Mouse (Mus musculus) stomach, embryonic 14.5 days (tissue): ENCODE data around the gene Rab25. TPM values are rescaled to one million over a fixed set of nuclear protein-coding genes. Genes with fewer than 3 reads are reported as not detected.
A peak's percentile ranks its signal among the peaks of the same experiment; 100 is the strongest.

Experiments used
- ATAC-seq: fragments of 200-750 bp; cut with Nextera tagmentation; 2 replicates; pipeline ENCODE4 v1.8.0; 2017; ENCODE audit warnings: low read depth, moderate TSS enrichment; ENCODE audit not compliant: insufficient number of reproducible peaks, insufficient read depth, low FRiP score
- H3K27ac ChIP-seq: fragments of 300-500 bp; sonication (generic); 2 replicates; pipeline ENCODE4 v1.5.1; 2014; ENCODE audit warnings: mild to moderate bottlenecking, low read length, moderate library complexity, mixed read lengths
- H3K27me3 ChIP-seq: fragments of 300-500 bp; sonication (generic); 2 replicates; pipeline ENCODE4 v1.6.1; 2014; ENCODE audit warnings: low read length, control low read depth, mixed read lengths; ENCODE audit not compliant: control insufficient read depth, insufficient read depth
- H3K36me3 ChIP-seq: fragments of 300-500 bp; sonication (generic); 2 replicates; pipeline ENCODE4 v1.6.1; 2014; ENCODE audit warnings: mild to moderate bottlenecking, control low read depth, low read length, moderate library complexity, mixed read lengths; ENCODE audit not compliant: control insufficient read depth, insufficient read depth
- H3K4me1 ChIP-seq: fragments of 300-500 bp; sonication (generic); 2 replicates; pipeline ENCODE4 v1.6.1; 2014; ENCODE audit warnings: low read length, control low read depth, mixed read lengths; ENCODE audit not compliant: control insufficient read depth, insufficient read depth
- H3K4me2 ChIP-seq: fragments of 300-500 bp; sonication (generic); replicated peaks from 2 replicates; pipeline ENCODE4 v1.6.1; 2014; ENCODE audit warnings: low read depth, low read length, control low read depth
- H3K4me3 ChIP-seq: fragments of 300-500 bp; sonication (generic); 2 replicates; pipeline ENCODE4 v1.5.1; 2014; ENCODE audit warnings: low read depth, low read length, control low read depth
- H3K9ac ChIP-seq: fragments of 300-500 bp; sonication (generic); replicated peaks from 2 replicates; pipeline ENCODE4 v1.6.1; 2014; ENCODE audit warnings: low read depth, mild to moderate bottlenecking, control low read depth, low read length, moderate library complexity, mixed read lengths
- H3K9me3 ChIP-seq: fragments of 300-500 bp; sonication (generic); 2 replicates; pipeline ENCODE4 v1.6.1; 2016; ENCODE audit warnings: low read depth, low read length, control low read depth; ENCODE audit not compliant: control insufficient read depth
- WGBS: fragments of 180-500 bp; shearing (Covaris S2); extraction: QIAGEN DNeasy Blood & Tissue Kit; methylation state at CpG from one replicate; pipeline ENCODE4 v1.1.7; 2014; 5-methylcytosine and 5-hydroxymethylcytosine counted together
- polyA plus RNA-seq: library from polyadenylated mRNA; unstranded; fragments of >200 nt; fragmentation: Nextera tagmentation; extraction: Ambion mirVana; gene quantifications from 2 replicates; pipeline ENCODE4 v1.2.1, GENCODE M21; 2014

The Rab25 gene
- polyA plus RNA-seq, 1 experiment from 2014 or later, result 57.0 TPM

GRCm38 (mm10) chr3:88541622-88542401 lies 6.3 kb downstream of the Rab25 start:
- H3K27me3 ChIP-seq, result no peaks in the 10 kb centered on the region
- no peak overlapping the region for H3K9ac ChIP-seq
- no peak for ATAC-seq
- no peak overlapping the region for H3K4me2 ChIP-seq
- peaks cover 28% of the 10 kb centered on the region for H3K36me3 ChIP-seq
- H3K4me3 ChIP-seq, result no peak overlapping the region
- H3K4me1 ChIP-seq, result peaks cover 29% of the 10 kb centered on the region
- no peak overlapping the region for H3K27ac ChIP-seq
- WGBS, result 63% methylated on average over 7 of the region's 7 CpGs
- H3K9me3 ChIP-seq, result no peaks in the 10 kb centered on the region

- Histone ChIP-seq H3K4me3 (no peak overlapping the region), H3K9me3 (no peaks in the 10 kb centered on the region), H3K27me3 (no peaks in the 10 kb centered on the region), H3K36me3 (peaks cover 39% of the 10 kb centered on the region), H3K4me1 (peaks cover 44% of the 10 kb centered on the region), H3K4me2 (no peak overlapping the region), H3K9ac (no peak overlapping the region), H3K27ac (no peak overlapping the region)
- WGBS, result 69% methylated on average over 5 of the region's 5 CpGs
- no peak for ATAC-seq
Measured at GRCm38 (mm10) chr3:88540085-88540484, 8.0 kb downstream of the Rab25 start.

- 29% methylated on average over 3 of the region's 3 CpGs for WGBS
- Histone ChIP-seq H3K4me3 (no peak overlapping the region), H3K27ac (no peak overlapping the region), H3K9ac (no peak overlapping the region; the same call in 1 of the 2 replicates), H3K9me3 (no peaks in the 10 kb centered on the region), H3K36me3 (peaks cover 39% of the 10 kb centered on the region), H3K27me3 (no peaks in the 10 kb centered on the region), H3K4me2 (no peak overlapping the region), H3K4me1 (peaks cover 51% of the 10 kb centered on the region)
- ATAC-seq, result no peak
Measured at GRCm38 (mm10) chr3:88539397-88539796, 8.7 kb downstream of the Rab25 start.

GRCm38 (mm10) chr3:88538271-88539145 lies 9.6 kb downstream of the Rab25 start:
- ATAC-seq, result no peak
- H3K9me3 ChIP-seq, result no peaks in the 10 kb centered on the region
- H3K27me3 ChIP-seq, result no peaks in the 10 kb centered on the region
- 50% methylated on average over 9 of the region's 9 CpGs for WGBS
- 0 out of 2 replicates have a peak overlapping the region, but pooled peaks have one; percentile 7 for H3K9ac ChIP-seq
- H3K4me3 ChIP-seq, result no peak overlapping the region
- peaks cover 54% of the 10 kb centered on the region for H3K4me1 ChIP-seq
- H3K36me3 ChIP-seq, result peaks cover 39% of the 10 kb centered on the region
- H3K4me2 ChIP-seq, result no peak overlapping the region
- H3K27ac ChIP-seq, result no peak overlapping the region

GRCm38 (mm10) chr3:88537146-88537545 lies 11.0 kb downstream of the Rab25 start:
- Histone ChIP-seq H3K4me1 (peaks cover 54% of the 10 kb centered on the region), H3K27me3 (no peaks in the 10 kb centered on the region), H3K4me2 (peak overlapping the region; percentile 74; the same call in 1 of the 2 replicates), H3K27ac (no peak overlapping the region), H3K9me3 (no peaks in the 10 kb centered on the region), H3K36me3 (peaks cover 39% of the 10 kb centered on the region), H3K9ac (no peak overlapping the region), H3K4me3 (no peak overlapping the region)
- no peak for ATAC-seq
- 71% methylated on average over 6 of the region's 6 CpGs for WGBS

GRCm38 (mm10) chr3:88536103-88536930 lies 11.8 kb downstream of the Rab25 start:
- peak overlapping the region; percentile 25; the same call in 1 of the 2 replicates for H3K9ac ChIP-seq
- H3K4me3 ChIP-seq, result peak overlapping the region; percentile 6
- WGBS, result 5% methylated on average over 64 of the region's 64 CpGs
- ATAC-seq, result peak; percentile 34; the same call in 1 of the 2 replicates
- peak overlapping the region; percentile 74 for H3K4me2 ChIP-seq
- H3K27me3 ChIP-seq, result no peaks in the 10 kb centered on the region
- H3K27ac ChIP-seq, result peak overlapping the region; percentile 58
- no peaks in the 10 kb centered on the region for H3K9me3 ChIP-seq
- peaks cover 54% of the 10 kb centered on the region for H3K4me1 ChIP-seq
- H3K36me3 ChIP-seq, result peaks cover 39% of the 10 kb centered on the region

- H3K9ac ChIP-seq, result no peak overlapping the region; the same call in 1 of the 2 replicates
- H3K27me3 ChIP-seq, result no peaks in the 10 kb centered on the region
- H3K36me3 ChIP-seq, result peaks cover 39% of the 10 kb centered on the region
- peak overlapping the region; percentile 67; the same call in 1 of the 2 replicates for H3K4me3 ChIP-seq
- peaks cover 53% of the 10 kb centered on the region for H3K4me1 ChIP-seq
- no peak overlapping the region for H3K27ac ChIP-seq
- H3K4me2 ChIP-seq, result peak overlapping the region; percentile 74
- ATAC-seq, result no peak
- H3K9me3 ChIP-seq, result no peaks in the 10 kb centered on the region
- WGBS, result 46% methylated on average over 4 of the region's 4 CpGs
Measured at GRCm38 (mm10) chr3:88535527-88535926, 12.6 kb downstream of the Rab25 start.

- Histone ChIP-seq H3K27me3 (no peaks in the 10 kb centered on the region), H3K4me3 (peak overlapping the region; percentile 67; the same call in 1 of the 2 replicates), H3K27ac (no peak overlapping the region), H3K4me1 (peaks cover 56% of the 10 kb centered on the region), H3K4me2 (peak overlapping the region; percentile 74), H3K9ac (no peak overlapping the region; the same call in 1 of the 2 replicates), H3K36me3 (peaks cover 34% of the 10 kb centered on the region), H3K9me3 (no peaks in the 10 kb centered on the region)
- 11% methylated on average over 3 of the region's 3 CpGs for WGBS
- ATAC-seq, result no peak
Measured at GRCm38 (mm10) chr3:88535005-88535404, 13.1 kb downstream of the Rab25 start.
